Mouse (Mus musculus): ENCODE measurements around the gene Hrc.
A peak's percentile ranks its signal among the peaks of the same experiment; 100 is the strongest.

Gene Hrc

DNA sequence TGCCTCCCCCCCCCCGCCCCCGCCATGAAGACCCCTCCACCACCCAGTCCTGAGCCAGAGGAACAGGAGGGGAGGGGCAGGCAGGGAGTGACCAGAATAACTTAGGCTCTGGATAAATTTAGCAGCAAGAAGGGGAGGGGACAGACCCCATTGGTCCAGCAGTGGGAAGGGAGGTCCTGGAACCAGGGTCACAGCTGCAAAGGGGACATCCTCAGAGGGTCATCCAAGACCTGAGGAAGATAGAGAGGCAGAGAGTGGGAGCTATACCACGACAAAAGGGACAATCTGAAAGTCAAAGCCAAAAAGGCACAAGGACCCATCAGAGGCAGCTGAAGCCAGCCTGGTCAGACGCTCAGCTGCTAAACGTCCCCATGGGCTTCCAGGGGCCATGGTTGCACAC, at the start of gene Hrc:
Gene Hrc (plus strand): TSS at position 235 of the 400 bp plus-strand sequence.
- no peak for DNase-seq (ENCODE audit: low read depth)

DNA sequence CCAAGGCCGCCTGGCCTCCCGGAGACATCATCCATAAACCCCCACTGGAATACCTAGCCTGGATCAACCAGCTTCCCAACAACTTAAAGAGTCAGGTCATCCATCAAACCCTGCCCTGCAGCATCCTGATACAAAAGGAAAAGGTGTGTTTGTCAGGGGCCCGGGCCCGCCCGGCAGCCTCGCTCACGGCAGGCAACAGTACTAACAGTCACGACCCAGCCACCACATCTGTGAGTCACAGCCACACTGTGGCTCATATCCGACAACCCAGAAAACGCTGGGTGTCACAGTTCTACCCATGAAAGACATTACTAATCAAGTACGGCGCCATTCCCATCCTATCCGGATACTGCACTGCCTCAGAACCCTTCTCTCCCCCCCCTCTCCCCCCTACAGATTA, 48.6 kb upstream of the Hrc start:
- no peak for DNase-seq (ENCODE audit: low read depth)

DNA sequence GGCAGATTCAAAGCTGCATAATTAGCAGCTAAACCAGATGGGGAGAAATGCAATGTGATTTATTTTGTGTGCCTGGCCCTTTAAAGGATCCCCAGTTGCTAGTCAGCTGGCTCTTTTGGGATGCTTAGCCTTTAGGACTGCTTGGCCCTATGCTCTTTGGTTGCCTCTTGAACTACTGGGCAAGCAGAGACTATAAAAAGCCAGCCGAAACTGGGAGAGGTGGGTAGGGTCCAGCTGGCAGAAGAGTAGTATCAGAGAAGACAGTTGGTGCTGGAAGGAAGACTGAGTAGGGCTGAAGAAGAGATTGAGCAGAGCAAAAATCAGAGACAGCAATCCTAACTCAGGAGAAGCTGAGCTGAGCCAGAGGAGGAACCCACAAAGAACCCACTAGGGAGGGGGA, 38.5 kb upstream of the Hrc start:
- no peak for DNase-seq (ENCODE audit: low read depth)

DNA sequence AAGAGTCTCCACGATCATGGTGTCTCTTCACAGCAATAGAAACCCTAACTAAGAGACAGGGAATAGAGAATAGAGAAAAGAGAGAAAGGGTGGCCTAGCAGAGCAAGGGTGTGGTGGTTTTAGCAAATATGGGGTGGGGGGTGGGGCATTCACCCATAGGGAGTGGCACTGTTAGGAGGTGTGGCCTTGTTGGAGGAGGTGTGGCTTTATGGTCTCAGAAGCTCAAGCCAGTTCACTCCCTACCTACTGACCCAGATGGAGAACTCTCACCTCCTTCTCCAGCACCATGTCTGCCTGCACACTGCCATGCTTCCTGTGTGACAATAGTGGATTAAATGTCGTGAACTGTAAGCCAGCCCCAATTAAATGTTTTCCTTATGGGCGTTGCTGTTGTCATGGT, 37.5 kb upstream of the Hrc start:
- DNase-seq (ENCODE audit: low read depth), result no peak

DNA sequence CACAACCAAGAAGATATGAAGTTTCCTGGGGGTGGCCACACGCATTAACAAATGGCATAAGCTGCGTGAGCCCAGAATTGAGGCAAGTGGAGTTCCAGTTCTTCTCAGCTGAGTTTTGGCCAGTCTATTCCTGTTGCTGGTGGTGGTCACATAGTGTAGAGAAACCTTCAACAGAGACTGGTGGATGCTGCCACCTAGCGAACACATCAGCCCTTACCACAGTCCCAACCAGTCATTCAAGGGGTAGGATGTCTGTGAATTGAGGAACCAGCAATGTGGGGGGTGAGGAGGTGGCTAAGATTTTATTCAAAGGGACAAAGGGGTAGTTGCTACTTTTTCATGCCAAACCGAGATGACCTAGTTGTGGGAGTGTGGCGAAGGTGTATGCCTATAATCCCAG, 35.3 kb upstream of the Hrc start:
- DNase-seq (ENCODE audit: low read depth), result peak; percentile 76

DNA sequence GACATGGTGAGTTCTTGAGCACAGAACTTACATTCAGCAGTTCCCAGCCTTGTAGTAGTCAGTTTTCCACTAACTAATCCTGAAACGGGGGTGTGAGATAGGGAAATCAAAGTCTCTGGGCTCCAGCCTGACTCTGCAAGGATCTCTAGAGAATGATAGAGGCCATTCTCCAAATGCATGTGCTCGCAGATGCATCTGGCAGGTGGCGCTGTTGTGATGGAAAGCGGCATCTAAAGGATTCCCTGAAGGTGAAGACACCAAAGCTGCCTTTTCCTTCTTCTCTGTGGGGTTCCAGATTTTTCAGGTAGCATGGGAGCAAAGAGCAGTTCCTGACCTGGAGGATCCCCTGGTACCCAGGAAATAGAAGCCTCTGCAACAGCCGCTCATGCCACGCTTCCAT, 34.8 kb upstream of the Hrc start:
- peak; percentile 65 for DNase-seq (ENCODE audit: low read depth)

DNA sequence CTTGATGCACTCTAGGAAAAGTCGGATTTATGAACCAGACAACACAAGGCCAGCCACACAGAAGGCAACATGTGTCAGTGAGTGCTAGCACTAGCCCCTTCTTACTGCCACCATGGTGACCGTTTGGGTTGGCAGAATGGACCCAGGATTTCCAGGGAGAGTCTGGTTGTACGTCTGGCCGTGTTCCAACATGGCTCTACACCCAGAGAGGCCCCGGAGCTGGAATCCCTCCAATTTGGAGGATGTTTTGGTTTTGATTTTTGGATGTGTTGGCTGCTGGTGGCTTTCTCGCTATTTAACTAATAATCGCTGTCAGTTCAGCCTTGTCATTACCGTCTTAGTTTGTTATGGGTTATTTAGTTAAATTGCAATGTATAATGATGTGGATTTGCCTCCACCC, 32.5 kb upstream of the Hrc start:
- DNase-seq (ENCODE audit: low read depth), result no peak

DNA sequence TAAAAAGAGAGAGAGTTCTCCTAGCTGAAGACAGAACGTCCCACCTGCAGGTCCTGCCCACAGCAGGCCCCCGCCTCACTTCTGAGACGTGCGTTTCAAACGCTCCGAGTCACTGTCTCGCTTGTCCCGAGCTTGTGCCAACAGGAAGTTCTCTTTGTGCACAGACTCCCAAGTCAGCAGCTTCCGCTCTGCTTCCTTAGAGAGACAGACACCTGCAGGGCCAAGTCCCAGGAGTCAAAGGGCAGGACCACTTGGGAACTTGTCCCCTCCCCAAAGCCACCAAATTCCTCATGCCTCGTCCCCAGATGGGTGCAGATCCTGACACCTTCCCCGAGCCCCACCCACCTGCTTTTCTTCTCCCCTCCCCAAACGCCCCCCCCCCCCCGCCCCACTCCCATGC, 30.2 kb upstream of the Hrc start:
- no peak for DNase-seq (ENCODE audit: low read depth)

DNA sequence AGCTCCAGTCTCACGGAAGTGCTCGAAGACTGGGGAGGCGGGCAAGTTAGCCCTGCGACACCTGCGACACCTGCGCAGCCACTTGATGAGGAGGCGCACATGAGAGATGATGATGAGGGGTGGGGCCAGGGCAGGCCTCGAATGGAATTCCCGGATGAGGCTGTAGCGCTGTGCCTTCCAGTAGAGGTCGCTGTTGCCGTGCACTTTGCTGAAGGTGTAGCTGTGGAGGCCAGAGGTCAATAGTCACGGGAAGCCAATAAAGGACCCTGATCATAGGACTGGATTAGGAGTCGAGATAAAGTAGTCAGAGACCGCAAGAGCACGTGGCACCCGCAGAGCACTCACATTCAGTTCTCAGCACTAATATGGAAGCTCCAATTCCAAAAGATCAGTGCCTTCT, 29.8 kb upstream of the Hrc start:
- peak; percentile 74 for DNase-seq (ENCODE audit: low read depth)

DNA sequence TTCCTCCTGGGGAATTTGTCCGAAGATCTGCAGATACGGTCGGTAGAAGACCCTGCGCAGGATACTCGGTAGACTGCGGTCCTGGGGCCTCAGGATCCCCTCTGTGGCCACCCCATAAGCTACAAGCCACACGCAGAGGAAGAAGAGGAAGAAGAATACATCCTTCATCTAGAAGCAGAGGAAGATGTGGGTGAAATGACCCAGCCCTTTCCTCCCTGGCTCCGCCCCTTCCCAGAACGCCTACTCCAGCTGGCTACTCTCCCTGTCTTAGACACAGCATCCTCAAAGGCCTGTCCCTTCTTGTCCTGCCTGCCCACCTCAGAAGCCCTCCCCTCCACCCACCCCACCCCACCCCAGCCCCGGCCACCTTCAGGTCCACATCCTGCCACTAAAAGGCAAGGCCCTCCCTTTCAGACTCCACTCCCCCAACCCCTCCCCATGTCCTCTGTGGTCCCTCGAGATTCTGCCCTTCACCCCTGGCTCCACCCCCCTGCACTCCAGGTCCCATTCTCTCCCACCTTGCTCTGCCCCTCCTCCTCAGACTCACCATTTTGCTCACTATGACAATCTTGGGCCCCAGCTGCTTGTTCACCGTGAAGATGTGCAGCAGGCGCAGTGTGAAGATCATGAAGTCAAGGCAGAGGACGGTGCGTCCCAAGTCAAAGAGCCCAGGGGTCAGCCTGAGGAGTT, 26.4 kb upstream of the Hrc start:
- DNase-seq (ENCODE audit: low read depth), result no peak

DNA sequence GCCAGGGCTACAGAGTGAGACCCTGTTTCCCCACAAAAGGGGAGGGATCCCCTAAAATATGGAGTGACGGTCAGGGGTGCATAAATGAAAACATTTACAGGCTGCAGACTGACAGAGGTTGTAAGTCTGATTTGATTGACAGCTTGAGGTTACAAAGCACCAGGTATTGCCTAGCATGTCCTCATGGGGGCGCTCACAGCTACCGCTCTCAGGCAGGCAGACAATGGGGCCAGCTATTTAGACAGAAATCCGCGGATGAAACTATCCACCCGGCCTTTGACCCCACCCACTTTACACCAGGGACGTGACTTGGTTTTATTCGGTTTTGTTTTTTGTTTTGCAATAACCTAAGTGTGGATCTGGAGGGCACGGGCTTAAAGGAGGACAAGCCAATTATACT, 25.6 kb upstream of the Hrc start:
- DNase-seq (ENCODE audit: low read depth), result peak; percentile 78

DNA sequence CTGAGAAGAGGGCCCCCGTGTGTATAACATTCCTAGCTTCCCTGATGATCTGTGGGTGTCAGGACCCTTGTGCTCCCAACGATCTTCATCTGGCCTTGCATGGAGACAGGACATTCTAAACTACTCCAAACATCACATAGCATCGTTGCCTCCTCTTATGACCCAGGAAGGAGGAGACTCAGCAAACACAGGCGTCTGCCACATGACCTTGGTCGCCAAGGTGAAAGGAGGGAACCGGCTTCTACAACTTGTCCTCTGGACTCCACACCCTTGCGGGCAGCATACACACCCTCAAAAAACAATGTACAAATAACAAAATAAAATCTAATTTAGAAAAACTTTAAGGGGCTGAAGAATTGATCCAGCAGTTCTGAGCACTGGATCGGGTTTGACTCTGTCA, 23.1 kb upstream of the Hrc start:
- DNase-seq (ENCODE audit: low read depth), result no peak

DNA sequence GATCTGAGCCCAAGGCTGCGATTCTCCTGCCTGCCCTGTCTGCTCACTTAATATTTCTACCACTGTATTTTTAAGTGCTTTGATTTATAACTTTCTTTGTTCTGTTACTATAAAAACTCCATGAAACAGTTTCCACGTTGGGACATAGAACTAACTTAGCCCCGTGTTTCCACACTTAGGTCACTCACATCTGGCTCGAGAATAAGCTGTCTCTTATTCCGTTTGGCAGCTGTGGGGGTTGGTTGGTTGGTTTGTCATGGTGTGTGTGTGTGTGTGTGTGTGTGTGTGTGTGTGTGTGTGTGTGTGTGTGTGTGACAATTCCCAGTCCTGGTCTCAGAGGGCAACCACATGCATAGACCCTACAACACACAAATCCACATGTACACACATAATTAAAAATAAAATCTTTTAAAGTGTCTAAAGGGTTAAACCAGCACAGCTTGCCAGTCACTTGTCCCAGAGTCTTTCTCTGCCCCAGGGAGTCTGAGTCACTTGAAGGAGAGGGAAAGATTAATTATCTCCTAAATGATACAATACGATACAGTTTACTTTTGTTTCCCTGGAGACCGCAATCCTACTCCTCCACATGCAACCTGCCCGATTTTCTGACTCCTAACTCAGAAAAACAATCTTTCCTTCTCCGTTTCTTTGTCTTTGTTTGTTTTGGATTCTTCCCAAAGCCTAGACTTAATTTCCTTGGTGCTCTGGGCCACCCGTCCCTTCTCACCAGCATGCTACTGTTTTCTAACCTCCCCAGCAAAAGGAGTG, 22.2 kb upstream of the Hrc start:
- no peak for DNase-seq (ENCODE audit: low read depth)

DNA sequence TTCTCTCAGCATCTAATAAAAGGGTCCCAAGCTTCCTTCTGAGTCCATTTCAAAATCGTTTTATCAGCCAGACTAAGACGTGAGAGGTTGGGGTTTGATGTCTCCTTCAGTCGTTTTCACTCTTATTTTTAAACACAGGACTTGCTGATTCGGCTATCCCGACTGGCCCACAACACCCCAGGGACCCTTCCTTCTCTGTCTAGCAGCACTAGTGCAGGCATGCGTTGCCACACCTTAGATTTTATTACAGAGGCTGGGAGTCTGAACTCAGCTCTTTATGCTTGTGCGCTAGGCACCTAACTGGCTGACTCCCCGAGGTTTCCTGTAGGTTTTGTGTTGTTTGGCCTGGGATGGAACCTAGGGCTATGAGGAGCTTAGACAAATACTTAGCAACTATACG, 21.6 kb upstream of the Hrc start:
- DNase-seq (ENCODE audit: low read depth), result no peak

DNA sequence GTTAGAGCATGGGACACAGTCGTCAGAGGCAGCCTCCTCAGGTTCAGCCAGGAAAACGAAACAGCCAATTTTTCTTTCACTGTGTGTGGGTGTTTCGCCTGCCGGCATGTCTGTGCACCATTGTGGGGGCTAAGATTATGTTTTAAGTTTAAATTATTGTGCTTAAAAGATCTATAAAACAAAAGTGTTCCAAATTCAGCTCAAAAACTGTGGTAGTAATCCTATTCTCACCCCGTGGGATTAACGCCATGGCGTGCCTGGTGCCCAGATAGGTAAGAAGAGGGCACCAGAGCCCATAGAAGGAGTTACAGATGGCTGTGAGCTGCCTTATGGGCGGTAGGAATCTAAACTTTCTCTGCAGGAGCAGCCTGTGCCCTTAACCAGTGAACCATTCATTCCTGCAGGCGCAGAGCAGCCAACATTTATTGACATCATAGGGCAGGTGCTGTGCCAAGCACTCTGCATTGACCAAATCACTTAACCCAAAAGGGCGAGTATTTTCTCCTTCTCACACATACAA, 19.8 kb upstream of the Hrc start:
- no peak for DNase-seq (ENCODE audit: low read depth)

DNA sequence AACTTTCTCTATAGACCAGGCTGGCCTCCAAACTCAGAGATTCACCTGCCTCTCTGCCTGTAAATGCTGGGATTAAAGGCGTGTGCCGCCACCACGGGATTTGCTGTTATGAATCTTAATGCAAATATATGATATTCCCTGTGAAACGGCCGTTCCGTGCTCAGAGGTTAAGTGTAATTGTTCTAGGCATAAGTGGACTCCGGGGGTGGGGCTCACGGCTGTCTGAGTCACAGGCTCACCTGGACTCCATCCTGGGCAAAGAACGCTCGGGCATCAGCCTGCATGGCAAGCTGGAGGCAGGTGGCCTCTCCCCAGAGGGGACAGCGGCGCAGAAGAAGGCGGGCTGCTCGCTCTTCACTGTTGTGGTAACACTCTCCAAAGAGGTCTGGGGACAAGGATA, 18.6 kb upstream of the Hrc start:
- DNase-seq (ENCODE audit: low read depth), result no peak

DNA sequence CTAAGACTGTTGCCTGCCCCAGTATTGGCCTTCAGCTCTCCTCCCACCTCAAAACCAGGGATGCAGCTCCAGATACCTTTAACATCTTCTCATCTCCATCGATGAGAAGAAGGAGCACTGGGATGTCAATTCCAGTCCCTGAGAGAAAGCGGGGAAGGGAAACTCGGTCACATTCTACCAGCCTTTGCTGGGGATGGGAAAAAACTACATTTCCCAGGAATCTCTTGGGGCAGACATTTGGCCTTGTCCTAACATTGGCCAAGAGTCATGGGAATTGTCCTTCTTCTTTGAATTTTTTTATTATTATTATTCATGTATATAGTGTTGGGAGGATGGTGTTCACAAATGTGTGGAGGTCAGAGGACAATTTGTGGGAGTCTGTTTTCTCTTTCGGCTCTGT, 12.8 kb upstream of the Hrc start:
- DNase-seq (ENCODE audit: low read depth), result no peak

DNA sequence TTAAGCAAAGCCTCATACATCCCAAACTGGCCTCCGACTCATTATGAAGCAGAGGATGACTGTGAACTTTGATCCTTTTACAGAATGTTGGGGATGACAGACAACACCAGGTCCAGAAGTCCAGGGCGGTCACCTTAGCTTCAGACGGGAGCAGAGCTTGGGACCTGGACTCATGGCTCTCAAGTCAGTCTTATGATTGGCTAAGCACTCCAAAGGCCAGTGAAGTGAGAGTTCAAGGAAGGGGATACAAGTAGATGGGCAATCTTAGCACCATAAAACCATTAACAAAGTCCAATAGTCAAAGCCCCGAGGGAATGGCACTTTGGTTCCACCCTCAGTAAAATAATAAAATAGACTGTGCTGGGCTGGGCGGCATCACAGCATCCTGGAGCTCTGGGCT, 12.0 kb upstream of the Hrc start:
- DNase-seq (ENCODE audit: low read depth), result no peak

DNA sequence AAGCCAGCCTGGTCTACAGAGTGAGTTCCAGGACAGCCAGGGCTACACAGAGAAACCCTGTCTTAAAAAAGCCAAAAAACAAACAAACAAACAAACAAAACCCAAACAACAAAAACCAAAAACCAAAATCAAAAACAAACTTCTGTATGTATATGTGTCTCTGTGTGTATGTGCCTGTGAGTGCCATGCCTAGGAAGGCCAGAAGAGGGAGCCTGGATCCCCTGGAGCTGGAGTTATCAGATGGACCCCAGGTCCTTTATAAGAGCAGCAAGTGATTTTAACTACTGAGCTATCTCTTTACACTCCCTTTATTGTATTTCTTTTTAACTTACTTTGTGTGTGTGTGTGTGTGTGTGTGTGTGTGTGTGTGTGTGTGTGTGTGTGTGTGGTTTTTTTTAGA, 9.3 kb upstream of the Hrc start:
- no peak for DNase-seq (ENCODE audit: low read depth)

DNA sequence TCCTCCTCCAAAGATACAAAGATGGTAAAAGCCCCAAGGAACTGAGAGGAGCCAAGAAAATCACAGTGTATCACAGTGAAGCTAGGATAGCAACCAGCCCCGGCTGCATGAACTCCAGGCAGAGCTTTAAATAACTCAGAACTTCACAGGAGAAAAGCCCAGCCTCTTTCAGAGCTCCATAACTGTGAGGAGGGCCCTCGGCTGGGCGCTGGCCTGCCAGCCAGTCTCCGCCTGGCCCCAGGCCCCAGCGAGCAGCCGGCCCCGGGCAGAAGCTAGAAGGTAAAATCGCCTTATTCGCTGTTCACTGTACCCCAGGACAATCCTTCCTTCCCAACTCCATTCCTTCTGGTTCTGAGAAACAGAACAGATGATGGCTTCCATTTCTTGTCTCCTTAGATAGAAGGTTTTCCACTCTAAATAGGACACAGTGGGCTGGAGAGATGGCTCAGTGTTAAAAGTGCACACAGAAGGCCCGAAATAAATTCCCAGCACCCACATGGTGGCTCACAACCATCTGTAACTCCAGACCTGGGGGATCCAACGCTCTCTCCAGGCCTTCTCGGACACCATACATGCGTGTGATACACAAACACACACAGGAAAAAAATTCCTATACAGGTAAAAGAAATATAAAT, 6.1 kb upstream of the Hrc start:
- DNase-seq (ENCODE audit: low read depth), result no peak

DNA sequence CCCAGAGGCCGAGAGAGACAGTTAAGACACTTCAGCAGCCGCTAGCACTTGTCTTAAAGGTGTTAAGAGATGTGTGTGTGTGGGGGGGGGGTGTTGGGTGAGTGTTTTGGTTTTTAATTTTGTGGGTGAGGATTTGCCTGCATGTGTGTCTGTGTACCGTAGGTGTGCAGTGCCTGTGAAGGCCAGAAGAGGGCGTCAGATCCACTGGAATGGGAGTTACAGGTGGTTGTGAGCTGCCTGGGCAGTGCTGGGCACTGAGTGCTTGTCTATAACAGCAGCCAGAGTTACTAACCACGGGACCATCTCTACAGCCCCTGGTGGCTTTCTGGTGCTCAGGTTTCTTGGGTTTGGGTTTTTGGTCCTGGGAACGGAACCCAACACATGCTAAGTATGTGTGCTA, 3.6 kb upstream of the Hrc start:
- DNase-seq (ENCODE audit: low read depth), result no peak

DNA sequence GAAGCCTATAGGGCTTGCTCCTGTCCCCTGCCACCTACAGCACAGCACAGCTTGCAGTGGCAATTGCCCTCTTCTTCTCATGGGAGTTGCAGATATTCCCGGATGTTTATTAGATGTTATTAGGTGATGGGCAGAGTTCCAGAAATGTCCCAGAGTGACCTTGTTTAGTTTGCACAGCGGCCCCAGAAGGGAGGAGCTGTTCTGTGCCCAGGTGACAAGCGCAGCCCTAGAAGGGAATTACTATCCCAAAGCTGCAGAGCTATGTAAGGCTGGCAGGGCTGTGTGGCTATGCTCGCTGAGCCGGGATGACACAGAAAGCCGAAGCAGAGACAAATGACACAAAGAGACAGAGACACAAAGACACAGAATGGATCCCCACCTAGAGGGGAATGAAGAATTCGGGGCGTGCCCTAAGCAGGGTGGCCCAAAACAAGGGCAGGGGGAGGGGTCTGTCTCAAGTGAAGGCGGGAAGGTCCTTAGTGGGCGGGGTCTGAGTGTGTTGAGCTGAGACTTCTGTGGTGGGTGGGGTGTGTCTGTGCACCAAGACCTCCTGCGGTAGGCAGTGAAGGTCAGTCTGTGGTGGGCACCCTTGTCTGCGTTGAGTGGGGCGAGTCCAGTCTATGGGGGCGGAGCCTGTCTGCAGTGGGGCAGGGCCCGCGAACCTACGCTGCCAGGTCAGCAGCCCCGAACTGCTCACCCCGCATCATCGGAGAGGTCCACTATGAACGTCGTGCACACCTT, 2.2 kb upstream of the Hrc start:
- DNase-seq (ENCODE audit: low read depth), result peak; percentile 67
